Mouse (Mus musculus) olfactory bulb, adult 2 months (tissue): Measurements from ENCODE around the gene Tspan12. TPM values are rescaled to one million over a fixed set of nuclear protein-coding genes. Genes with fewer than 3 reads are reported as not detected.

Source experiments
- H3K27ac ChIP-seq: fragments of 200-500 bp; 2 replicates; pipeline ENCODE4 v1.5.1; 2012; ENCODE audit warnings: low read depth, low read length; ENCODE audit not compliant: insufficient read depth
- H3K4me1 ChIP-seq: fragments of 200-500 bp; 2 replicates; pipeline ENCODE4 v1.6.1; 2012; ENCODE audit warnings: low read length; ENCODE audit not compliant: control insufficient read depth, insufficient read depth
- H3K4me3 ChIP-seq: fragments of 200-500 bp; 2 replicates; pipeline ENCODE4 v1.5.1; 2012; ENCODE audit warnings: mild to moderate bottlenecking, low read depth, low read length, moderate library complexity; ENCODE audit not compliant: insufficient read depth
- CTCF ChIP-seq: fragments of 200-500 bp; IDR thresholded peaks from 2 replicates; pipeline ENCODE4 v1.5.1; 2012; ENCODE audit warnings: low read depth, mild to moderate bottlenecking, low read length, moderate library complexity; ENCODE audit not compliant: insufficient read depth
- POLR2A ChIP-seq: fragments of 200-500 bp; IDR thresholded peaks from 2 replicates; pipeline ENCODE4 v1.6.1; 2012; ENCODE audit warnings: mild to moderate bottlenecking, low read depth, low read length, moderate library complexity; ENCODE audit not compliant: insufficient read depth
- WGBS: fragments of 180-500 bp; shearing (Covaris S2); methylation state at CpG from one replicate; pipeline ENCODE4 v1.1.7; 2018; 5-methylcytosine and 5-hydroxymethylcytosine counted together
- polyA plus RNA-seq: library from polyadenylated mRNA; stranded (reverse); fragments of >200 nt; gene quantifications from 2 replicates; pipeline ENCODE4 v1.2.4, GENCODE M21; 2012; ENCODE audit warnings: low replicate concordance; ENCODE audit not compliant: missing spikeins, insufficient read depth, insufficient read length

Tspan12 gene
- polyA plus RNA-seq, 1 experiment = not detected

GRCm38 (mm10) chr6:21744615-21745266 lies 107.6 kb downstream of the Tspan12 start:
- Histone ChIP-seq H3K27ac (no peak overlapping the region), H3K4me3 (no peak overlapping the region), H3K4me1 (no peaks in the 10 kb centered on the region)
- 82% methylated on average over 3 of the region's 3 CpGs for WGBS
- TF ChIP-seq CTCF (no peak), POLR2A (no peak)

DNA sequence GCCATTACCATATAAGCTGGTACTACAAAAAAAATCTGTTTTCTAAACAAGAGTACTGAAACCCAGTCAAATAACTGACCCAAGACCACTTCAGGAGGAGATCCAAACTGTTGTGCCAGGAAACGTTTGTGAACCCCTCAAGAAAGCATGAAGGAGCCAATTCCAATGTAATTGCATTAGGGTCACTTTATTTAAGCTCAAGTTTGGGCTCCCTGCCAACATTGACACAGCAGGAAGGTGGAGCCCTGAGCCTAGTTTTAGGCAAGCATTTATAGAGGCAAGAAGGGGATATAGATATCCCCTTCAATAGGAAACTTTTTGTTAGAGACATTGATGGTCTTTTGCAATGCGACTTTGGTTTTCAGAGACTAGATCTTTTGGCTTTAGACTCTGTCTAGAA lies 111.7 kb downstream of the Tspan12 start:
- WGBS = 48% methylated on average over 2 of the region's 2 CpGs
- Histone ChIP-seq H3K4me1 (no peaks in the 10 kb centered on the region), H3K4me3 (no peak overlapping the region), H3K27ac (no peak overlapping the region)
- no peak for TF ChIP-seq POLR2A
- no peak for TF ChIP-seq CTCF

GRCm38 (mm10) chr6:21722238-21722637 lies 130.1 kb downstream of the Tspan12 start:
- 85% methylated on average over 10 of the region's 10 CpGs for WGBS
- Histone ChIP-seq H3K27ac (no peak overlapping the region), H3K4me1 (no peaks in the 10 kb centered on the region), H3K4me3 (no peak overlapping the region)
- TF ChIP-seq POLR2A (no peak), CTCF (no peak)

Other genes with a start within 250 kb of the Tspan12 start
- not detected in 2 replicates for gene Ing3, start 97.1 kb upstream of the Tspan12 start, polyA plus RNA-seq
- not detected in 2 replicates for gene Cped1, start 133.4 kb upstream of the Tspan12 start, polyA plus RNA-seq